Mouse (Mus musculus) ES-E14 (cell line): ENCODE measurements around the gene Ncam1. TPM values are rescaled to one million over a fixed set of nuclear protein-coding genes. Genes with fewer than 3 reads are reported as not detected.
A peak's percentile ranks its signal among the peaks of the same experiment; 100 is the strongest.

ENCODE experiments used
- DNase-seq: peaks from one replicate; pipeline ENCODE4 v3.0.0-alpha.2; 2013; ENCODE audit warnings: low read depth, low spot score
- H3K27ac ChIP-seq: 2 replicates; pipeline ENCODE4 v1.5.1; 2012; ENCODE audit warnings: low read depth, mild to moderate bottlenecking, low read length, moderate library complexity, mixed read lengths; ENCODE audit not compliant: poor library complexity, insufficient read depth, severe bottlenecking
- H3K36me3 ChIP-seq: 2 replicates; pipeline ENCODE4 v1.6.1; 2012; ENCODE audit warnings: mild to moderate bottlenecking, low read length, moderate library complexity, mixed read lengths; ENCODE audit not compliant: control insufficient read depth, poor library complexity, insufficient read depth, severe bottlenecking
- H3K4me1 ChIP-seq, 2 experiments: fragments of 150-350 bp in 1 of 2; sonication (generic) in 1 of 2; 2 replicates each; pipeline ENCODE4 v1.6.1; 2012; ENCODE audit warnings: low read length in 2 of 2, mild to moderate bottlenecking in 1 of 2, mixed read lengths in 1 of 2; ENCODE audit not compliant: control insufficient read depth in 2 of 2, insufficient read depth in 2 of 2, poor library complexity in 1 of 2
- H3K4me3 ChIP-seq, 2 experiments: fragments of 150-350 bp in 1 of 2; sonication (generic) in 1 of 2; 2 replicates each; pipeline ENCODE4 v1.5.1; 2012; ENCODE audit warnings: low read length in 2 of 2, low read depth in 1 of 2, mild to moderate bottlenecking in 1 of 2, mixed read lengths in 1 of 2; ENCODE audit not compliant: insufficient read depth in 1 of 2, poor library complexity in 1 of 2, severe bottlenecking in 1 of 2
- H3K9ac ChIP-seq: 2 replicates; pipeline ENCODE4 v1.6.1; 2012; ENCODE audit warnings: low read depth, mild to moderate bottlenecking, low read length, mixed read lengths; ENCODE audit not compliant: poor library complexity, insufficient read depth, severe bottlenecking
- H3K9me3 ChIP-seq: fragments of 150-350 bp; sonication (generic); 2 replicates; pipeline ENCODE4 v1.6.1; 2012; ENCODE audit warnings: low read depth, mild to moderate bottlenecking, low read length; ENCODE audit not compliant: control insufficient read depth, insufficient read depth
- CHD2 ChIP-seq: IDR thresholded peaks from 2 replicates; pipeline ENCODE4 v1.6.1; 2014; ENCODE audit warnings: mild to moderate bottlenecking, low read depth, low read length, inconsistent platforms
- HCFC1 ChIP-seq: IDR thresholded peaks from 2 replicates; pipeline ENCODE4 v1.6.1; 2012; ENCODE audit warnings: low read length, inconsistent platforms, borderline replicate concordance; ENCODE audit not compliant: insufficient read depth
- MAFK ChIP-seq: IDR thresholded peaks from 2 replicates; pipeline ENCODE4 v1.6.1; 2014; ENCODE audit warnings: mild to moderate bottlenecking, low read depth, low read length, inconsistent platforms; ENCODE audit not compliant: insufficient read depth
- ZC3H11A ChIP-seq: IDR thresholded peaks from 2 replicates; pipeline ENCODE4 v1.6.1; 2012; ENCODE audit warnings: low read depth, mild to moderate bottlenecking, inconsistent platforms, low read length, borderline replicate concordance
- ZNF384 ChIP-seq: IDR thresholded peaks from 2 replicates; pipeline ENCODE4 v1.6.1; 2012; ENCODE audit warnings: low read depth, low read length, inconsistent platforms
- in situ Hi-C, 2 experiments: fragments of 600-800 bp; cut with MboI; formaldehyde crosslinking; loops; one replicate each; pipeline ENCODE4 v1.15.1; 2025; ENCODE audit warnings: low sequenced_read_pairs in 2 of 2, inconsistent platforms in 1 of 2; ENCODE audit not compliant: unreplicated experiment in 2 of 2
- total RNA-seq: library from RNA; depleted of rRNA; stranded (reverse); fragments of 300-350 nt; gene quantifications from 2 replicates; pipeline ENCODE4 v1.2.3, GENCODE M21; 2012

Ncam1 gene
- total RNA-seq, 1 experiment, result 36.8 TPM

DNA sequence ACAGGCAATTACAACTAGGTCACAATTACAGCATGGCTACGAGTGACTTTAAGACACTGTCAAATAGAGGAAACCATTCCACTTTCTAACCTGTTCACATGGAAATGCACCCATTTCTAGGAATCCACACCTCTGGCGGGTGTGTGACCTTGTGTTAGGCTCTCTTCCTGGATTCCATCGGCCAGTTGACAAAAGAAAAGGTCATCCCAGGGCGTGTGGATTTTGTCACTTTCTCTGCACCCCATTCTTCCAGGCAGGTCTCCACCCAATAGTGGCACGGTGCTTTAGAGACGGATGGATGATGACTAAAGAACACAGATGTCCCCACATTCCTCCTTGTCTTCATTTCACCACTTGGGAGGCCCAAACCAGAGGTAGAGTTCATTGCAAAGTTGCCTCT is 47.3 kb downstream of the Ncam1 start:
- Histone ChIP-seq H3K4me1 (peaks cover 5 to 21% of the 10 kb centered on the region in 2 experiments; a peak in 3 of 4 replicates), H3K9ac (no peak overlapping the region), H3K27ac (peak overlapping the region; percentile 37; the same call in 1 of the 2 replicates), H3K9me3 (no peaks in the 10 kb centered on the region), H3K36me3 (no peaks in the 10 kb centered on the region), H3K4me3 (no peak overlapping the region)
- DNase-seq, result peak; percentile 69
- TF ChIP-seq CHD2, result 0 out of 2 replicates have a peak, but pooled peaks have one; percentile 30
- no peak for TF ChIP-seq MAFK
- in situ Hi-C loops, result no loop called here

DNA sequence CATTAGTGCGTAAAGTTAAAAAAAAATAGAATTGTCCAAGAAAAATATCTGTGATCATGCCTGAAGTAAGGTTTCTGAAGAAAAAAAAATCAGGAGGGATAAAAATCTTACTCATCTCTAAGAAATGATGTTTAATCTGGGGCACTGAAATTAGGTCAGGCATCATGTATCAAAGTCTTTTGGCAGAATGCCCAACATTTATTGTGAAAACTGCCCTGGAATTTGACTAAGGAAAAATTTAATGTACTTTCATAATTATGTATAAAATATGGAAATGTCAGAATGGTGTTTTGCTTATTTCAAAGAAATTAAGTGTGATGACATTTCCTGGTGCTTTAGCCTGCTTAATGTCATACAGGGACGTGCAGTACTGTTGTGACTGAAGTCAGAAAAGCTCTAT is 52.5 kb downstream of the Ncam1 start:
- H3K9me3 ChIP-seq, result no peaks in the 10 kb centered on the region
- H3K4me1 ChIP-seq, result peaks cover 3 to 9% of the 10 kb centered on the region in 2 experiments; a peak in 2 of 4 replicates
- H3K9ac ChIP-seq, result no peak overlapping the region
- H3K27ac ChIP-seq, result no peak overlapping the region
- no peak for DNase-seq
- no peak for TF ChIP-seq MAFK
- TF ChIP-seq CHD2, result no peak
- no peak for TF ChIP-seq ZC3H11A
- TF ChIP-seq HCFC1, result no peak
- no peak for TF ChIP-seq ZNF384
- in situ Hi-C loops, result no loop called here
- H3K4me3 ChIP-seq, result no peak overlapping the region
- no peaks in the 10 kb centered on the region for H3K36me3 ChIP-seq

DNA sequence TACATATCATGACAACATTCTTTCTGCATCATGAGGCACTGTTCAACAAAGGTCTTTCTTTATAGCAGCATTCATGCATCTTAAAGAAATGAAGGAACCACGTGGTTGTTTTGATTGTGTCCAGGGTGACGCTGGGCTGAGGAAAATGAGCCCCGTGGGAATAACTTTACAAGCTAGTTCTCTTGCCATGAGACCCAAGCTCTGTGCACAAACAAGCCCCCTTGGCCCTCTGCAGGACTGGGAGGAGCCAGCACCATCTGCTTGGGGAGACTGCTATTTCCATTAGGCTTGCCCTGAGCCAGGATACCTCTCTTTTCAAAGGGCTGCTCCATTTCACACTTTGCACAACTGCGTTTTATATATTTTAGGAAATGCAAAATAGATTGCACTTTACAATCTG is 53.0 kb downstream of the Ncam1 start:
- H3K4me3 ChIP-seq, result no peak overlapping the region
- no peak for DNase-seq
- in situ Hi-C loops, result no loop called here
- H3K27ac ChIP-seq, result no peak overlapping the region
- no peaks in the 10 kb centered on the region for H3K9me3 ChIP-seq
- peaks cover 2 to 5% of the 10 kb centered on the region in 2 experiments; a peak in 1 of 4 replicates for H3K4me1 ChIP-seq
- H3K9ac ChIP-seq, result no peak overlapping the region
- TF ChIP-seq MAFK (no peak), HCFC1 (no peak), CHD2 (no peak), ZNF384 (no peak), ZC3H11A (no peak)
- no peaks in the 10 kb centered on the region for H3K36me3 ChIP-seq

DNA sequence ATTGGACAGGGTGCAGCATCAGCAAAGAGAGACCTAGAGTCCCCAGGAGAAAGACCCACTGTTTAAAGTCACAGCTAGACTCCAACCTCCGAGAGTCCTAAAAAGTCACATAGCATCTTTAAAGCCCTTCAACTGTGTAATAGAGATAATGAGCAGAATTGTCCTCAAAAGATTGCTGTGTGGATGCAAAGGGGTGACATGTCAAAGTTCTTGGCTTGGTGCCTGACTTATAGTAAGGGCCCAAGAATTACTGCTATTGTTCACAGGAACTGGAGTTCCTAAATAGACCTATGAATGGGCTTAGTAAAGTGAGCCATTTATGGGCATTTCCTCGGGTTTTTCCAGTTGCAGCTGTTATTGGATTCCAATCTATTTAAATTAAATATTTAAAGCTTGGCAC is 54.4 kb downstream of the Ncam1 start:
- Histone ChIP-seq H3K4me1 (no peaks in the 10 kb centered on the region), H3K9me3 (no peaks in the 10 kb centered on the region), H3K9ac (no peak overlapping the region), H3K36me3 (no peaks in the 10 kb centered on the region), H3K27ac (no peak overlapping the region), H3K4me3 (no peak overlapping the region)
- TF ChIP-seq ZC3H11A, result no peak
- TF ChIP-seq HCFC1, result no peak
- TF ChIP-seq CHD2, result no peak
- no peak for TF ChIP-seq MAFK
- TF ChIP-seq ZNF384, result no peak
- DNase-seq, result no peak
- in situ Hi-C loops, result no loop called here

DNA sequence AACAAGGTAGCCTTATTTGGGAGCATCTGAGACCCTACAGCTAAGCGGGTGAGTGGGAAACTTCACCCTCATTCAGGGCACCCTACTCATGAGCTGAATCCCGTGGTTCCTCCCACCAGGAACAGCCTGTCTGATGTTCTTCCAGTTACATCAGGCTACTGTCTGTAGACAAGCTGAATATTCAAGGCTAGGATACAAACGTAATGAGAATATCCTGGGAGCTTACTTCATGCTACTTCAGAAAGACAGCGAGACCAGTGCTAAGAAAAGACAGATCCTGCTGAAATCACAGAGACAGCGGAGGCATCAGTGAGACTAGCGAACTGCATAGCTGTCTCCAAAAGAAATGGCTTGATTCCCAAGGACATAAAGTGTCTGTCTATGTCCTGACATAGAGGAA is 58.8 kb downstream of the Ncam1 start:
- Histone ChIP-seq H3K9ac (no peak overlapping the region), H3K4me3 (no peak overlapping the region), H3K9me3 (no peaks in the 10 kb centered on the region), H3K36me3 (no peaks in the 10 kb centered on the region), H3K27ac (no peak overlapping the region), H3K4me1 (no peaks in the 10 kb centered on the region)
- DNase-seq, result no peak
- in situ Hi-C loops, result no loop called here
- TF ChIP-seq HCFC1, result no peak
- no peak for TF ChIP-seq MAFK
- no peak for TF ChIP-seq ZC3H11A
- no peak for TF ChIP-seq CHD2
- no peak for TF ChIP-seq ZNF384
